Mouse (Mus musculus): ENCODE results near the gene Itga2.

DNA sequence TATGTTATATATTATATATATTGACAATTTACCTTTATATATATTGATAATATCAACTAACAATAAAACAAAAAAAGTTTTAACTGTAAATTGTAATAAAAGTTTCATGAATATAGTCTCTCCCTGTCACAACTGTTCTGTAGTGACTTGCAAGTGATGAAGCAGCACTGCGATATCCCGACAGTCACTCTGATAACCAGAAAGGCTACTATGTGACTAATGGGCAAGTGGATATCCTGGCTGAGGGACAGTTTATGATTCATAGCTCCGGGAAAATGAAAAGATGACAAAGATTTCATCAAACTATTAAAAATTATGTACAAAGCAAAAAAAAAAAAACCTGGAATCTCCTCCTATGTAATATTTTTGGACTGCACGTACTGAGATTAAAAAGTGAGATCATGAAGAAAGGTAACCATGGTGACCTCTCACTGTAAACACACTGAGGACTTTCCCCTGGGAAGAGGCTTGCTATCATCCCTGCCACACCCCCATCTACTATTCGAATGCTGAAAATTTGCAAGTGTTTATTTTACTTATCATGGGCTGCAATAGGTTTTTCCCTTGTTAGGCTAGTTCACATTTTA lies 122.2 kb downstream of the Itga2 start:
- TF ChIP-seq MAFK (IDR thresholded peaks at IDR 0.05; ENCODE audit: insufficient read depth, low read depth, low read length) (no peak), HCFC1 (IDR thresholded peaks at IDR 0.05; ENCODE audit: borderline replicate concordance, insufficient read depth, low read length) (no peak), ZNF384 (IDR thresholded peaks at IDR 0.05; ENCODE audit: low read depth, low read length) (no peak), ZC3H11A (IDR thresholded peaks at IDR 0.05; ENCODE audit: borderline replicate concordance, low read depth, low read length) (no peak)

All from ES-E14 (cell line).